Mouse (Mus musculus) limb, embryonic 12.5 days (tissue): ENCODE measurements around the gene Ifnl2. TPM values are rescaled to one million over a fixed set of nuclear protein-coding genes. Genes with fewer than 3 reads are reported as not detected.
"Not testable (repeated sequence)": the region's sequence is repeated elsewhere in the genome, so short reads cannot be mapped to it uniquely, and the experiment has no call there.

Source experiments
- ATAC-seq: fragments of 200-750 bp; cut with Nextera tagmentation; 2 replicates; pipeline ENCODE4 v1.8.0; 2017; ENCODE audit warnings: low read depth, moderate TSS enrichment; ENCODE audit not compliant: insufficient number of reproducible peaks, insufficient read depth, low FRiP score, low TSS enrichment
- H3K27ac ChIP-seq: fragments of 300-500 bp; sonication (generic); 2 replicates; pipeline ENCODE4 v1.5.1; 2016; ENCODE audit warnings: mild to moderate bottlenecking, moderate library complexity
- H3K27me3 ChIP-seq: fragments of 300-500 bp; sonication (generic); 2 replicates; pipeline ENCODE4 v1.6.1; 2016; ENCODE audit warnings: mild to moderate bottlenecking, moderate library complexity
- H3K36me3 ChIP-seq: fragments of 300-500 bp; sonication (generic); 2 replicates; pipeline ENCODE4 v1.6.1; 2016; ENCODE audit warnings: mild to moderate bottlenecking, moderate library complexity
- H3K4me1 ChIP-seq: fragments of 300-500 bp; sonication (generic); replicated peaks from 2 replicates; pipeline ENCODE4 v1.6.1; 2016
- H3K4me2 ChIP-seq: fragments of 300-500 bp; sonication (generic); 2 replicates; pipeline ENCODE4 v1.6.1; 2016; ENCODE audit warnings: mild to moderate bottlenecking, moderate library complexity
- H3K4me3 ChIP-seq: fragments of 300-500 bp; sonication (generic); replicated peaks from 2 replicates; pipeline ENCODE4 v1.5.1; 2016; ENCODE audit warnings: mild to moderate bottlenecking
- H3K9ac ChIP-seq: fragments of 300-500 bp; sonication (generic); replicated peaks from 2 replicates; pipeline ENCODE4 v1.6.1; 2016; ENCODE audit warnings: mild to moderate bottlenecking, moderate library complexity
- H3K9me3 ChIP-seq: fragments of 300-500 bp; sonication (generic); 2 replicates; pipeline ENCODE4 v1.6.1; 2016; ENCODE audit warnings: mild to moderate bottlenecking, moderate library complexity
- WGBS: fragments of 180-500 bp; shearing (Covaris S2); methylation state at CpG from one replicate; pipeline ENCODE4 v1.1.7; 2016; 5-methylcytosine and 5-hydroxymethylcytosine counted together
- polyA plus RNA-seq: library from polyadenylated mRNA; unstranded; fragments of >200 nt; fragmentation: Nextera tagmentation; extraction: Ambion mirVana; gene quantifications from 2 replicates; pipeline ENCODE4 v1.2.1, GENCODE M21; 2016

Ifnl2 gene
- polyA plus RNA-seq, 1 experiment from 2014 or later: not detected

- Histone ChIP-seq H3K36me3 (no peaks in the 10 kb centered on the region), H3K27ac (no peak overlapping the region), H3K4me3 (peak overlapping the region; percentile 24)
These were observed 33.9 kb upstream of the Ifnl2 start for GRCm38 (mm10) chr7:28544051-28544601.

GRCm38 (mm10) chr7:28540526-28540925 is 30.3 kb upstream of the Ifnl2 start, which contains the start of gene Sycn:
TSS of gene Sycn (plus strand) at chr7:28540885.
- H3K27me3 ChIP-seq: peaks cover 23% of the 10 kb centered on the region
- no peak within 1 kb of the TSS for H3K4me3 ChIP-seq
- peaks cover 7% of the 10 kb centered on the region; the same call in 1 of the 2 replicates for H3K4me1 ChIP-seq
- no peaks in the 10 kb centered on the region for H3K9me3 ChIP-seq
- H3K4me2 ChIP-seq: no peak within 1 kb of the TSS
- WGBS: 70% methylated on average over 4 of the region's 4 CpGs
- H3K36me3 ChIP-seq: no peaks in the 10 kb centered on the region
- no peak within 1 kb of the TSS for H3K27ac ChIP-seq
- ATAC-seq: no peak
- no peak within 1 kb of the TSS for H3K9ac ChIP-seq

More at GRCm38 (mm10) chr7:28544051-28544601, 33.9 kb upstream of the Ifnl2 start:
- 9% methylated on average over 24 of the region's 27 CpGs for WGBS
- Histone ChIP-seq H3K4me1 (peaks cover 17% of the 10 kb centered on the region), H3K9ac (peak overlapping the region; percentile 37; the same call in 1 of the 2 replicates), H3K9me3 (0 out of 2 replicates have a peak, but pooled peaks cover under 1% of the 10 kb centered on the region), H3K27me3 (peaks cover 53% of the 10 kb centered on the region), H3K4me2 (peak overlapping the region; percentile 49)
- no peak for ATAC-seq

GRCm38 (mm10) chr7:28538886-28539285 is 28.6 kb upstream of the Ifnl2 start:
- H3K27ac ChIP-seq: not testable (repeated sequence)
- 89% methylated on average over 6 of the region's 6 CpGs for WGBS

DNA sequence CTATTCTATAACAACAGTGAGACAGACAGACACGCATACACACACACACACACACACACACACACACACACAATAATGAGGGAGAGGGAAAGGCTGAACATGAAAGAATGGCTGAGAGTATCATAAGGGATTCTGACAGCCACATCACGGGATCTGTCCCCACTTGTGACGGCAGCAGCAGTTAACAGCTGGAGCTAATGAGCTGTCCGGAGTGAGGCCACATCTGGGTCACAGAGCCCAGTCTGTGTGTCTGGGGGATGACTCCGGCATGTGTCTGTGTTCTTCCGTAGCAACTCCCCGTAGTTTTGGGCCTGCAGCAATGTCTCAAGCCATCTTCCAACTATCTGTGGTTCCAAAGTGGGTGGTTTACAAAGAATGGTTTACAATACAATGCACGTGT is 21.8 kb upstream of the Ifnl2 start:
- H3K9ac ChIP-seq: no peak overlapping the region
- no peaks in the 10 kb centered on the region for H3K36me3 ChIP-seq
- WGBS: 50% methylated on average over 8 of the region's 8 CpGs
- no peak for ATAC-seq
- H3K27me3 ChIP-seq: no peaks in the 10 kb centered on the region; the same call in 1 of the 2 replicates
- no peaks in the 10 kb centered on the region; the same call in 1 of the 2 replicates for H3K4me1 ChIP-seq
- H3K4me2 ChIP-seq: no peak overlapping the region
- no peak overlapping the region for H3K27ac ChIP-seq
- no peak overlapping the region for H3K4me3 ChIP-seq
- H3K9me3 ChIP-seq: no peaks in the 10 kb centered on the region

More at GRCm38 (mm10) chr7:28538886-28539285, 28.6 kb upstream of the Ifnl2 start:
- not testable (repeated sequence) for H3K36me3 ChIP-seq, H3K4me1 ChIP-seq, H3K4me3 ChIP-seq, H3K4me2 ChIP-seq, H3K27me3 ChIP-seq, ATAC-seq, H3K9me3 ChIP-seq, H3K9ac ChIP-seq

DNA sequence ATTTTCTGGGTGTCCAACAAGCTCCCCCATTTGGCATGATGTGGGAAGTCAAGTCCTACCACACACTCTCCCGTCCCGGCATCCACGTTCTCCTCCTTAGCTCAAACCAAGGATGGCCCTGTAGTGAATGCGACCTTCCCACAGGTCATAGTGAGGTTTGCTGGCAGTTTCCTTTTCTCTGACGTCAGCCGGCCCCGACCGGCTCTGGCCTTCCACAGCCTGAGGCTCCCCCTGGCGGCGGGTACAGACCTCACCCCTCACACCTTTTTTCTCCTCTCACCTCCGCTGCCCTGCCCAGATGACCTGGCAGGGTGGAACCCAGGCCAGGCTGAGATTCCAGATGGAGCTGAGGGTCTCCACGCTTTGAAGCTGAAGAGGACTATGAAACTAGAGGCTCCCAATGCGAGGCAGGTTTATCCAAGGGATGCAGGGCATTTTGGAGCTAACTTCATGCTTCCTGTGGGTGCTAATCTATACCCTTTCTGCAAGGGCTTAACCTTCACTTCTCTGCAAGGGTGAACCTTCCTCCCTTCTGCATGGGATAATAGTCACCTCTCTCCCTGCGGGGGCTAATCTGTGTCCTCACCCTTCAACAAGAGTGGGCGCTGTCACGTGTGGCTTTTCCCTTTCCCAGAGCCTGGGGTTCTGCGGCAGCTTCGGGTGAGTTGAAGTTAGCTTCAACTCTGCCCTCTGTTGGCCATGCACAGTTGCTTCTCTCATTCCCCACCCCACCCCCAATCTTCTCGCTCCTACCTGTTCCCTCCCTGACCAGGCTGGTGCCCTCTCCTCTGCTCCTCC is 17.9 kb upstream of the Ifnl2 start:
- ATAC-seq: no peak
- no peak overlapping the region for H3K4me3 ChIP-seq
- H3K4me2 ChIP-seq: 0 out of 2 replicates have a peak overlapping the region, but pooled peaks have one; percentile 6

DNA sequence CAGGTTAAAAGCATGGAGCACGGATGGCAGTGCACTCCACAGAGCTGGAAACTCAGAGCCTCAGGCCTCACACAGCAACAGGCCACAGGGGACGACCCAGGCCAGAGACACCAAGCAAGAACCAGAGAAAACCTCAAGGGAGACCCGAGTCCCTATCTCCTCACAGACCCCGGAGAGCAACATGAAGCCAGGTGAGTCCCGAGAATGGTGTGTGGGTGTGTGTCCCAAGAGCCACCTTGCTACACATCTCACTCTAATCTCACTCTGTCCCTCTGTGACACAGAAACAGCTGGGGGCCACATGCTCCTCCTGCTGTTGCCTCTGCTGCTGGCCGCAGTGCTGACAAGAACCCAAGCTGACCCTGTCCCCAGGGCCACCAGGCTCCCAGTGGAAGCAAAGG is 12.3 kb upstream of the Ifnl2 start, which contains the start of gene Ifnl3:
Gene Ifnl3 (plus strand): TSS at position 301 of the 400 bp plus-strand sequence.
- ATAC-seq, H3K4me1 ChIP-seq, H3K9me3 ChIP-seq, H3K27me3 ChIP-seq, H3K4me2 ChIP-seq, H3K27ac ChIP-seq, H3K9ac ChIP-seq, H3K4me3 ChIP-seq, H3K36me3 ChIP-seq: not testable (repeated sequence)
- WGBS: 72% methylated on average over 5 of the region's 6 CpGs

More for the DNA sequence above, 17.9 kb upstream of the Ifnl2 start:
- 9% methylated on average over 19 of the region's 19 CpGs for WGBS
- no peaks in the 10 kb centered on the region for H3K9me3 ChIP-seq
- no peaks in the 10 kb centered on the region for H3K36me3 ChIP-seq
- no peaks in the 10 kb centered on the region; the same call in 1 of the 2 replicates for H3K4me1 ChIP-seq
- H3K27ac ChIP-seq: no peak overlapping the region
- H3K9ac ChIP-seq: no peak overlapping the region
- no peaks in the 10 kb centered on the region; the same call in 1 of the 2 replicates for H3K27me3 ChIP-seq

DNA sequence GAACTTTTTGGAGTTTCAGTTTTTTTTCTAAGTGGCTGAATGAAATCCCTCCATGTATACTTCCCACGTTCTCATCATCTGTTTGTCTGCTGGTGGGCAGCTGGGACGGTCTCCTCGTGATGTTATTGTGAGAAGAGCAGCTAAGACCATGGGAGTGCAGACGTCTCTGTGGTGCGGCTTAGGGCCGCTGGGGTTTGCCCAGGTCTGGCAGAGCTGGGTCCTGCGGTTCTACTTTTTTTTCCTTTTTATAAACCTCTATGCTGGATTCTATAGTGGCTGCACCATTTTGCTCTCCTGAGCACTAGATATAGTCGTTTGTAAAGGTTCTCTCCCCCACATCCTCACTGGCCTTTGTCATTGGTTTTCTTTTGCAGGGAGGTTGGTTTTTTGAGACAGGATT is 1.2 kb upstream of the Ifnl2 start:
- H3K27ac ChIP-seq: no peak overlapping the region
- no peaks in the 10 kb centered on the region for H3K4me1 ChIP-seq
- no peak for ATAC-seq

GRCm38 (mm10) chr7:28509121-28509520 is 1.1 kb downstream of the Ifnl2 start:
- not testable (repeated sequence) for H3K4me3 ChIP-seq, H3K4me2 ChIP-seq, ATAC-seq, H3K27ac ChIP-seq, H3K9ac ChIP-seq, H3K36me3 ChIP-seq, H3K4me1 ChIP-seq, H3K9me3 ChIP-seq, H3K27me3 ChIP-seq
- 75% methylated on average over 2 of the region's 2 CpGs for WGBS

More for the DNA sequence above, 1.2 kb upstream of the Ifnl2 start:
- Histone ChIP-seq H3K27me3 (no peaks in the 10 kb centered on the region), H3K4me3 (no peak overlapping the region), H3K4me2 (no peak overlapping the region), H3K36me3 (no peaks in the 10 kb centered on the region), H3K9ac (no peak overlapping the region), H3K9me3 (no peaks in the 10 kb centered on the region)
- WGBS: 73% methylated on average over 8 of the region's 8 CpGs

DNA sequence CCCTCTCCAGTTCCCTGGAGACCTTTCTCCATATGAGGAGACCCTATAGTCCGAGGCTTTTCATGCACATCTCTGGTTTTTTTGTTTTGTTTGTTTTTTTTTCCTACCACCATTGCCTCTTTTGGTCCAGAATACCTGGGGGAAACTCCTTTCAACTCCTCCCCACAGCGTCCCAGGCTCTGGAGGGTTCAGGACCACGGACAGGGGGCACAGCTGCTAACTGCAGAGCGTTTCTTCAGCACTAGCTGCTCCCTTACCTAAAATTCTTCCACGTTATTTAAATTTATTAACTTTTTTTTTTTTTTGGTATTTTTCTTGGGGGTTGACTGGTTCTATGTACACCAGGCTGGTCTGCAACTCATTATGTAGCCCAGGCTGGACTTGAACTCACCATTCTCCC is 4.7 kb downstream of the Ifnl2 start:
- H3K4me2 ChIP-seq: no peak overlapping the region
- peaks cover 9% of the 10 kb centered on the region; the same call in 1 of the 2 replicates for H3K9me3 ChIP-seq
- no peaks in the 10 kb centered on the region for H3K4me1 ChIP-seq
- H3K27me3 ChIP-seq: no peaks in the 10 kb centered on the region
- 9% methylated on average over 5 of the region's 5 CpGs for WGBS
- no peak overlapping the region for H3K9ac ChIP-seq
- no peaks in the 10 kb centered on the region for H3K36me3 ChIP-seq
- no peak overlapping the region for H3K27ac ChIP-seq
- no peak overlapping the region for H3K4me3 ChIP-seq
- ATAC-seq: no peak

DNA sequence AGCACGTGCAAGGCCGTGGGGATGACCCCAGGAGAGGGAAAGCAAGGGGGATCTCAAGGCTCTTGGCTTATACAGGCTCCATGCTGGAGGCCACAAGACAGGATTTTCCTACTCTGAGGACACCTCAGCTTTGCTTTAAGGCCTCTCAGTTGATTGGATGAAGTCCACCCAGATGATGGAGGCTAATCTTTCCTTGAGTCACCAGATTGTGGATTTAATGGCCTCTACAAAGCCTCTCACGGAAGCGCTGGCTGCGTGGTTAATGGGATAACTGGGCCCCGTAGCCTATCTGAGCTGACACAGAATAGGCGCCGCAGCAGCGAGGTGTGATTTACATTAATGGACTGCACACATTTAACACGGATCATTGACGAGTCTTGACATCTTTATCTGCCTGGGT is 14.8 kb downstream of the Ifnl2 start:
- no peak for ATAC-seq
- Histone ChIP-seq H3K4me3 (no peak overlapping the region), H3K4me1 (no peaks in the 10 kb centered on the region), H3K36me3 (no peaks in the 10 kb centered on the region), H3K9ac (no peak overlapping the region), H3K27me3 (0 out of 2 replicates have a peak, but pooled peaks cover 4% of the 10 kb centered on the region), H3K9me3 (peaks cover 1% of the 10 kb centered on the region; the same call in 1 of the 2 replicates), H3K4me2 (no peak overlapping the region), H3K27ac (no peak overlapping the region)
- WGBS: 78% methylated on average over 11 of the region's 11 CpGs

GRCm38 (mm10) chr7:28492310-28492709 is 17.9 kb downstream of the Ifnl2 start:
- Histone ChIP-seq H3K27me3 (peaks cover 24% of the 10 kb centered on the region), H3K4me2 (no peak overlapping the region), H3K9me3 (no peaks in the 10 kb centered on the region), H3K4me3 (no peak overlapping the region), H3K4me1 (peaks cover 5% of the 10 kb centered on the region), H3K36me3 (no peaks in the 10 kb centered on the region), H3K9ac (no peak overlapping the region), H3K27ac (no peak overlapping the region)
- ATAC-seq: no peak
- 86% methylated on average over 8 of the region's 8 CpGs for WGBS
